Mouse (Mus musculus): Measurements from ENCODE around the gene Zbtb17.

DNA sequence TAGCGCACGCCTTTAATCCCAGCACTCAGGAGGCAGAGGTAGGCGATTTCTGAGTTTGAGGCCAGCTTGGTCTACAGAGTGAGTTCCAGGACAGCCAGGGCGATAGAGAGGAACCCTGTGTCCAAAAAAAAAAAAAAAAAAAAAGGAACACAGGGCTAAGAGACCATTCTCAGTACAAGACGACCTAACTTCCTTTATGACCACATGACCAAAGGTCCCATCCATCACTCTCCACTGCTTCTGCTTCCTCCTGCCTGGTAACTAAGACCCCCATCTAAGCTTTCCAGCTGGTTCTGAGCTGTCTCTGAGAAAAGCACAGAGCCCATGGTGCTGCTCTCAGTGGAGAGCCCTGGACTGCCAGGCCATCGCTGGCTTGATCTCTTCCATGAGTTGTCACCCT is 67.7 kb downstream of the Zbtb17 start:
- TF ChIP-seq POLR2A (IDR thresholded peaks at IDR 0.05; ENCODE audit: insufficient read length, low read depth) (no peak), POLR2AphosphoS2 (IDR thresholded peaks at IDR 0.05; ENCODE audit: insufficient read length, low read depth) (no peak), TCF12 (IDR thresholded peaks at IDR 0.05; ENCODE audit: insufficient read depth, poor library complexity, severe bottlenecking) (no peak), CEBPB (IDR thresholded peaks at IDR 0.05; ENCODE audit: insufficient read depth, poor library complexity, severe bottlenecking) (no peak), TCF3 (IDR thresholded peaks at IDR 0.05; ENCODE audit: insufficient read length, low read depth) (no peak), USF1 (IDR thresholded peaks at IDR 0.05; ENCODE audit: low read depth) (no peak), MYOG (IDR thresholded peaks at IDR 0.05; ENCODE audit: control insufficient read depth in 1 of 3, insufficient read depth in 1 of 3, insufficient read length in 2 of 3, low read depth in 2 of 3) (no peak), E2F4 (IDR thresholded peaks at IDR 0.05; ENCODE audit: insufficient read depth) (no peak), MAX (IDR thresholded peaks at IDR 0.05; ENCODE audit: low read depth) (no peak), MYOD1 (IDR thresholded peaks at IDR 0.05; ENCODE audit: control insufficient read depth in 1 of 3, insufficient read length in 2 of 3, low read depth in 2 of 3) (no peak), SRF (IDR thresholded peaks at IDR 0.05; ENCODE audit: control insufficient read depth, insufficient read length, low read depth) (no peak)
